Mouse (Mus musculus): ENCODE data around the gene Rbpj. TPM values are rescaled to one million over a fixed set of nuclear protein-coding genes. Genes with fewer than 3 reads are reported as not detected.

Gene Rbpj
- polyA plus RNA-seq, 2 experiments = 6.5 to 7.0 TPM

DNA sequence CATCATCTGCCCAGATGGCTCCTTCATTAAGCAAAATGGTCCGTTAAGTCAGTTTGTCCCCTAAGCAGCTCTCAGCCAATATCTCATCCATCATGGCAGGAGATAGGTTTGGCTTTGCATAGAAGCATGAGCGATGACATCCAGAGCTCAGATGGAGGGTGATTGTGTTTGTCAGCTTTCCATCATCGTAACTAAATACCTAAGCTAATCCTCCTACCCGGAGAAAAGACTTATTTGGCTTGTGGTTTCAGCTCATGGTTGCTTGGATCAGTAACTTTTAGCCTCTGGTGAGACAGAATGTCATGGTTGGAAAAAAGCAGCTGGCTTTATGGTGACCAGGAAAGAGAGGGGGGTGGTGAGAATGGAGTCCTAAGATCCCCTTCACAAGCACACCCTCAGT is 33.5 kb upstream of the Rbpj start:
- TF ChIP-seq CTCF (IDR thresholded peaks at IDR 0.05; ENCODE audit: low read depth) (no peak), EP300 (IDR thresholded peaks at IDR 0.05; ENCODE audit: low read depth) (no peak)
- H3K9me3 ChIP-seq (ENCODE audit: control insufficient read depth, low read length) = no peaks in the 10 kb centered on the region
- H3K4me1 ChIP-seq (replicated peaks; ENCODE audit: control insufficient read depth in 2 of 2, insufficient read depth in 2 of 2, low read length in 1 of 2) = no peaks in the 10 kb centered on the region
- H3K27ac ChIP-seq = no peak overlapping the region
- no peak for DNase-seq (ENCODE audit: low read depth in 3 of 3, low spot score in 3 of 3)
- H3K9ac ChIP-seq (replicated peaks) = no peak overlapping the region
- ATAC-seq (ENCODE audit: insufficient read depth) = no peak
- no peaks in the 10 kb centered on the region for H3K27me3 ChIP-seq (ENCODE audit: control insufficient read depth, insufficient read depth, low read length)
- WGBS (ENCODE audit: insufficient replicate concordance) = 71% methylated on average over 4 of the region's 4 CpGs
- no peak overlapping the region for H3K4me3 ChIP-seq (ENCODE audit: insufficient read depth in 1 of 2, low read depth in 2 of 2, low read length in 2 of 2)
- H3K4me2 ChIP-seq (ENCODE audit: low read depth) = no peak overlapping the region
- no peaks in the 10 kb centered on the region for H3K36me3 ChIP-seq (replicated peaks; ENCODE audit: control insufficient read depth, insufficient read depth, low read depth)

DNA sequence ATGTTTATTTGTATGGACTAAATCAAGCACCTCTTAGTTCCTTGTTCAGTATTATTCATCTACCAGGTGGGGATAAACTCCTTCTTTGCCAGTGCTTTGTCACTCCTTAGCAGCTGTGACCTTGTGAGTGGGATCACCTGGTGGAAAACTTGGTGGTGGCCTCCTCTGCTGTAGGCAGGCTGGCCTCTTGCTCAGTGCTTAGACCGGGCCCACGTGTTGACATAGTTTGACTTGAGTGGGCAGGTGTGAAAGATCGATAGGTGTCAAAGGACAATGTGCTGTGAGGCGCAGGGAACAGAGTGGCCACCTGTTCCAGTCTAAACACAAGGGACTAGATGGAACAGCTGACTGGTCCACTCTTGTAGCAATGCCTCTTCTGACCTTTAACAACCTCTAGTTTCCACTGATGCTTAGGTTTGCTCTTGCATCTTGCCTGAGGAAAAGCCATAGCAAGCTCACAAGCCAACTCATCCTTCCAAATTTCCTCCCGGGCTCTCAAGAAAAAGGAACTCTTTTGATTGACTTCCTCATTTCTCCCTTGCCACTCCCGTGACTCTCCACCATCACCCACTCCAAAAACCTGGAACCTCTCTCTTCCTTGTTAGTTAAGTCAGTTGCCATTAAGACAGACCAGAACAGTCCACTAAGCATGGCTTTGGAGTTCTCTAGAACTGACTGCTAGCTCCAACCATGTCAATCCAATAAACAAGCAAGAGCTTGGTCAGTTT is 28.9 kb upstream of the Rbpj start:
- Histone ChIP-seq H3K9ac (replicated peaks) (no peak overlapping the region), H3K9me3 (ENCODE audit: control insufficient read depth, low read length) (no peaks in the 10 kb centered on the region), H3K4me1 (replicated peaks; ENCODE audit: control insufficient read depth in 2 of 2, insufficient read depth in 2 of 2, low read length in 1 of 2) (no peaks in the 10 kb centered on the region), H3K36me3 (replicated peaks; ENCODE audit: control insufficient read depth, insufficient read depth, low read depth) (no peaks in the 10 kb centered on the region), H3K4me2 (ENCODE audit: low read depth) (no peak overlapping the region), H3K27ac (no peak overlapping the region), H3K27me3 (ENCODE audit: control insufficient read depth, insufficient read depth, low read length) (no peaks in the 10 kb centered on the region), H3K4me3 (ENCODE audit: insufficient read depth in 1 of 2, low read depth in 2 of 2, low read length in 2 of 2) (no peak overlapping the region)
- TF ChIP-seq CTCF (IDR thresholded peaks at IDR 0.05; ENCODE audit: low read depth) (no peak), EP300 (IDR thresholded peaks at IDR 0.05; ENCODE audit: low read depth) (no peak)
- ATAC-seq (ENCODE audit: insufficient read depth) (no peak), DNase-seq (ENCODE audit: low read depth in 3 of 3, low spot score in 3 of 3) (no peak)
- WGBS (ENCODE audit: insufficient replicate concordance) = 54% methylated on average over 6 of the region's 6 CpGs

DNA sequence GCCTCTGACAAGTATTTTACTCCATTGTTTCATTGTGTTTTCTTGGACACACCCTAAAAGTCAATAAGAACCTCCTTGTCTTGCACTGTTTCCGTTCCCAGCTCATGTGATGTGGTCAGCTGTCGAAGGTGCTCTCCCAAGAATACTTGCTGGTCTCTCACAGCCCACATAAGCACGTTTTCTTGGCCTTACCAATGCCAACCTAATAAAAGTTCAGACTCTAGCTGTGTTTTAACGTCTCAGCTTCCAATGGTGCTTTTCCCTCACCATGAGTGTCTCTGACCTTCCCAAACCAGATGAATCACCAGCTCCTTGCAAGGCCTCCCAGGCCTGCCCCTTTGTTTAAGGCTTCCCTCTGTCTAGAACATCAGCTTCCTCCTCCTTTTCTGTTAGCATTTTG is 28.2 kb upstream of the Rbpj start:
- no peak overlapping the region for H3K4me3 ChIP-seq (ENCODE audit: insufficient read depth in 1 of 2, low read depth in 2 of 2, low read length in 2 of 2)
- DNase-seq (ENCODE audit: low read depth in 3 of 3, low spot score in 3 of 3) (no peak), ATAC-seq (ENCODE audit: insufficient read depth) (no peak)
- no peak overlapping the region for H3K9ac ChIP-seq (replicated peaks)
- H3K4me2 ChIP-seq (ENCODE audit: low read depth) = no peak overlapping the region
- 46% methylated on average over 4 of the region's 4 CpGs for WGBS (ENCODE audit: insufficient replicate concordance)
- no peaks in the 10 kb centered on the region for H3K9me3 ChIP-seq (ENCODE audit: control insufficient read depth, low read length)
- H3K27ac ChIP-seq = no peak overlapping the region
- no peak for TF ChIP-seq CTCF (IDR thresholded peaks at IDR 0.05; ENCODE audit: low read depth)
- TF ChIP-seq EP300 (IDR thresholded peaks at IDR 0.05; ENCODE audit: low read depth) = no peak
- no peaks in the 10 kb centered on the region for H3K4me1 ChIP-seq (replicated peaks; ENCODE audit: control insufficient read depth in 2 of 2, insufficient read depth in 2 of 2, low read length in 1 of 2)
- H3K36me3 ChIP-seq (replicated peaks; ENCODE audit: control insufficient read depth, insufficient read depth, low read depth) = no peaks in the 10 kb centered on the region
- H3K27me3 ChIP-seq (ENCODE audit: control insufficient read depth, insufficient read depth, low read length) = no peaks in the 10 kb centered on the region

DNA sequence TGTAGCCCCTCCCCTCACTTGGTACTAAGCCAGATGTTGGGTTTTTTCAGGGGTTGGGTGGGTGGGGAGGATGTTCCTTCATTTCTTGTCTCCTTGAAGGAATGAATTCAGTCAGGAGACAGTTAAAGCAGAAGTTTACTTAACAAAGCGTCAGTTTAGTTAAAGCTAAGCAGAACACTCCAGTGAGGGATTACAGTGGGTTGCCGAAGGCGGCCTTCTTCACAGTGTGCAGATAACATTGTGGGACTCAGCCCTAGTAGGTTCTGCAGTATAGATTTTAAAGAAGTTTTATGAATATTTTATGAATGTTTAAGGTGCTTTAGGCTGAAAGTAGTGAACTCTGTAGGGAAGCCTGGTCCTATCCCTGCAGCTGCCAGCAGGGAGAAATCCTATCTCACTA is 27.7 kb upstream of the Rbpj start:
- H3K9ac ChIP-seq (replicated peaks) = no peak overlapping the region
- H3K4me1 ChIP-seq (replicated peaks; ENCODE audit: control insufficient read depth in 2 of 2, insufficient read depth in 2 of 2, low read length in 1 of 2) = no peaks in the 10 kb centered on the region
- WGBS (ENCODE audit: insufficient replicate concordance) = 61% methylated on average over 3 of the region's 3 CpGs
- DNase-seq (ENCODE audit: low read depth in 3 of 3, low spot score in 3 of 3) = no peak
- H3K9me3 ChIP-seq (ENCODE audit: control insufficient read depth, low read length) = no peaks in the 10 kb centered on the region
- TF ChIP-seq EP300 (IDR thresholded peaks at IDR 0.05; ENCODE audit: low read depth) = no peak
- no peak overlapping the region for H3K4me2 ChIP-seq (ENCODE audit: low read depth)
- no peaks in the 10 kb centered on the region for H3K27me3 ChIP-seq (ENCODE audit: control insufficient read depth, insufficient read depth, low read length)
- no peak for ATAC-seq (ENCODE audit: insufficient read depth)
- H3K27ac ChIP-seq = no peak overlapping the region
- H3K36me3 ChIP-seq (replicated peaks; ENCODE audit: control insufficient read depth, insufficient read depth, low read depth) = no peaks in the 10 kb centered on the region
- no peak overlapping the region for H3K4me3 ChIP-seq (ENCODE audit: insufficient read depth in 1 of 2, low read depth in 2 of 2, low read length in 2 of 2)

DNA sequence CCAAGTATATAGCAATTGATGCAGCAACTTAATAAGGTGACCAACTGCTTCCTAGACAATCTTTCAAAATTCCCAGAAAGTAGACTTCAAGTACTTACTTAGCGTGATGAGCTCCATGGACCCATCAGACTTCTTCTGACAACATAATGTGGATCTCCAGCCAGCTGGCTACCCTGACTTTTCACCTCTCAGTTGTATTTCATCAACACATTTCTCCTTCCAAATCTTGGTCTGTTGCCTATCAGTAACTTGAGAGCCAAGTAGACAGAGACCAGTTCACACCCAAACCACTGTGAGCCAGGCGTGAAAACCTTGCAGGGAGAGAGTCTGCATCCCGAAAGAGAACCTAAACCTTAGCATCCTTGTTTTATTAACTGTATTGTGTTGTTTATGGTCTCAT is 26.3 kb upstream of the Rbpj start:
- no peaks in the 10 kb centered on the region for H3K4me1 ChIP-seq (replicated peaks; ENCODE audit: control insufficient read depth in 2 of 2, insufficient read depth in 2 of 2, low read length in 1 of 2)
- WGBS (ENCODE audit: insufficient replicate concordance) = 50% methylated on average over 3 of the region's 3 CpGs
- no peak overlapping the region for H3K27ac ChIP-seq
- no peak for ATAC-seq (ENCODE audit: insufficient read depth)
- no peaks in the 10 kb centered on the region for H3K36me3 ChIP-seq (replicated peaks; ENCODE audit: control insufficient read depth, insufficient read depth, low read depth)
- TF ChIP-seq CTCF (IDR thresholded peaks at IDR 0.05; ENCODE audit: low read depth) (no peak), EP300 (IDR thresholded peaks at IDR 0.05; ENCODE audit: low read depth) (no peak)
- no peak for DNase-seq (ENCODE audit: low read depth in 3 of 3, low spot score in 3 of 3)
- H3K4me2 ChIP-seq (ENCODE audit: low read depth) = no peak overlapping the region
- no peak overlapping the region for H3K9ac ChIP-seq (replicated peaks)
- H3K9me3 ChIP-seq (ENCODE audit: control insufficient read depth, low read length) = no peaks in the 10 kb centered on the region
- H3K4me3 ChIP-seq (ENCODE audit: insufficient read depth in 1 of 2, low read depth in 2 of 2, low read length in 2 of 2) = no peak overlapping the region
- no peaks in the 10 kb centered on the region for H3K27me3 ChIP-seq (ENCODE audit: control insufficient read depth, insufficient read depth, low read length)
